Mouse (Mus musculus) heart, embryonic 13.5 days (tissue): ENCODE data around the gene Rpap3. TPM values are rescaled to one million over a fixed set of nuclear protein-coding genes. Genes with fewer than 3 reads are reported as not detected.

Experiments
- ATAC-seq: fragments of 200-750 bp; cut with Nextera tagmentation; 2 replicates; pipeline ENCODE4 v1.8.0; 2017; ENCODE audit warnings: moderate TSS enrichment; ENCODE audit not compliant: insufficient number of reproducible peaks, low FRiP score, low TSS enrichment; ENCODE audit errors: extremely low read depth
- H3K27ac ChIP-seq: fragments of 300-500 bp; sonication (generic); replicated peaks from 2 replicates; pipeline ENCODE4 v1.5.1; 2015; ENCODE audit warnings: moderate library complexity, mild to moderate bottlenecking, inconsistent platforms
- H3K27me3 ChIP-seq: fragments of 300-500 bp; sonication (generic); replicated peaks from 2 replicates; pipeline ENCODE4 v1.6.1; 2015; ENCODE audit warnings: mild to moderate bottlenecking, inconsistent platforms
- H3K36me3 ChIP-seq: fragments of 300-500 bp; sonication (generic); 2 replicates; pipeline ENCODE4 v1.6.1; 2015; ENCODE audit warnings: mild to moderate bottlenecking, inconsistent platforms
- H3K4me1 ChIP-seq: fragments of 300-500 bp; sonication (generic); 2 replicates; pipeline ENCODE4 v1.6.1; 2015; ENCODE audit warnings: inconsistent platforms
- H3K4me2 ChIP-seq: fragments of 300-500 bp; sonication (generic); 2 replicates; pipeline ENCODE4 v1.6.1; 2015; ENCODE audit warnings: inconsistent platforms, mild to moderate bottlenecking, moderate library complexity
- H3K4me3 ChIP-seq: fragments of 300-500 bp; sonication (generic); 2 replicates; pipeline ENCODE4 v1.5.1; 2015; ENCODE audit warnings: moderate library complexity, mild to moderate bottlenecking, inconsistent platforms
- H3K9ac ChIP-seq: fragments of 300-500 bp; sonication (generic); 2 replicates; pipeline ENCODE4 v1.6.1; 2015; ENCODE audit warnings: inconsistent platforms, mild to moderate bottlenecking, moderate library complexity
- H3K9me3 ChIP-seq: fragments of 300-500 bp; sonication (generic); 2 replicates; pipeline ENCODE4 v1.6.1; 2016; ENCODE audit warnings: inconsistent platforms
- WGBS: fragments of 180-500 bp; shearing (Covaris S2); methylation state at CpG from one replicate; pipeline ENCODE4 v1.1.7; 2015; ENCODE audit warnings: mixed read lengths; 5-methylcytosine and 5-hydroxymethylcytosine counted together
- polyA plus RNA-seq: library from polyadenylated mRNA; unstranded; fragments of >200 nt; fragmentation: Nextera tagmentation; extraction: Ambion mirVana; gene quantifications from 2 replicates; pipeline ENCODE4 v1.2.1, GENCODE M21; 2015

Gene Rpap3
- polyA plus RNA-seq, 1 experiment from 2014 or later = 17.9 TPM

DNA sequence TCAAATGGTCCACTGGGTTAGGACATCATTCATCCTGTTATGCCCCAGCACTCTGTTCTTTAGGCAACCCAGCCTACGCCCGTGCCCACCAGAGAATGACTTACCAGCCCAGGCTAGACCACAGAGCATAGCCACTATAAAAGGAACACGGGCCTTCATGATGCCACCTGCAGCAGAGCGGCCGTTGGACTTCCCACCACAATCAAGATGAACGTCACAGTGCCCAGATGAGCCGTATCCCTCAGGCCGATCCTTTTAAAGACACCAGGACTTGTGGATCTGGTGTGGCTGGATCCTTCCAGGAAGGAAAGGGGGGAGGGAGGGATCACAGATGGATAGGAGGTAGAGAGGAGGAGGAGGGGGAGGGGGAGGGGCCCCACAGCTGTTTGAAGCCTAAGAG lies 25.5 kb upstream of the Rpap3 start, which contains the start of gene Endou:
Gene Endou, minus strand, starts transcription at position 229 of the 400 bp plus-strand sequence.
- H3K4me2 ChIP-seq = no peak within 1 kb of the TSS
- 83% methylated on average over 8 of the region's 8 CpGs for WGBS
- H3K4me3 ChIP-seq = no peak within 1 kb of the TSS
- H3K27ac ChIP-seq = no peak within 1 kb of the TSS
- H3K9ac ChIP-seq = no peak within 1 kb of the TSS
- no peak for ATAC-seq
- peaks cover 10% of the 10 kb centered on the region for H3K4me1 ChIP-seq
- H3K36me3 ChIP-seq = no peaks in the 10 kb centered on the region
- 0 out of 2 replicates have a peak, but pooled peaks cover 3% of the 10 kb centered on the region for H3K27me3 ChIP-seq
- no peaks in the 10 kb centered on the region for H3K9me3 ChIP-seq

DNA sequence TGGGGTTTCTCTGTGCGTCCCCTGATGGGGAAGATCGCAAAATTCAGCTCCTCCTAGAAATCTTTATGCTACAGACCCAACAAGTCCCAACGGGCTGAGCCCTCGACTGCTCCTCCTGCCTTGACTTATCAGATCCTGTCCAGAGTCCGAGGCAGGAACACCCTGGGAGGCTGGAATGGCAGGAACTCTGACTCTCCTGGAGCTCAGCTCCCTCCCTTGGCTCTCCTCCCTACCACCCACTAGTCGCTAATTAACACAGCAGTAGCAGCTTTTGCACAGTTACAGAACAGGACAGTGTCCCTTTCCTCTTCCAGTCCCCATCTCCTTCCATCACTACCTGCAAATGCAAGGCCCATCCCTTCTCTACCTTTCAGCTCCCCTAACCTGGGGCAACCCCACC lies 24.7 kb upstream of the Rpap3 start:
- 0 out of 2 replicates have a peak, but pooled peaks cover 3% of the 10 kb centered on the region for H3K27me3 ChIP-seq
- WGBS = 36% methylated on average over 6 of the region's 6 CpGs
- no peak for ATAC-seq
- no peaks in the 10 kb centered on the region for H3K36me3 ChIP-seq
- no peak overlapping the region for H3K27ac ChIP-seq
- no peaks in the 10 kb centered on the region for H3K9me3 ChIP-seq
- no peak overlapping the region for H3K4me3 ChIP-seq
- H3K4me1 ChIP-seq = peaks cover 10% of the 10 kb centered on the region
- H3K9ac ChIP-seq = no peak overlapping the region
- H3K4me2 ChIP-seq = no peak overlapping the region

DNA sequence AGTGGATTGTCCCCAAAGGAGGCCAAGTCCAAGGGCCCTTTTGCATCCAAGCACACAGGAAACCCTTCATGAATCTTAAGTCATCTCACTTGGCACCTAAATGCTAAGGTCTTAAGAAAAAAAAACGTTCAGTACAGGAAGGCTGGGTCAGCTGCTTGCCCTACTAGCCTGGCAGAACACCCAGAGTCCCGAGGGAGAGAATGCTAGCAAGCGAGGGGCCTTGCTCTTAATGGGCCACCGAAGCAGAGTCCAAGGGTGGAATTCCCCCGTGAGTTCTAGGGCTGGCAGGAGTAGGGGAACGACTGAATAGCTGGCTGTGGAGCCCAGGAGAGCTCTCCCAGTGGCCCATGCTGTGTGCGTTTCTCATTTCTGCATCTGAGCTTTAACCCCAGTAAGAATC lies 23.2 kb upstream of the Rpap3 start:
- no peaks in the 10 kb centered on the region for H3K9me3 ChIP-seq
- H3K4me3 ChIP-seq = no peak overlapping the region
- no peak for ATAC-seq
- no peaks in the 10 kb centered on the region for H3K36me3 ChIP-seq
- 0 out of 2 replicates have a peak, but pooled peaks cover 3% of the 10 kb centered on the region for H3K27me3 ChIP-seq
- 57% methylated on average over 7 of the region's 7 CpGs for WGBS
- H3K4me2 ChIP-seq = no peak overlapping the region
- H3K9ac ChIP-seq = no peak overlapping the region
- peaks cover 10% of the 10 kb centered on the region for H3K4me1 ChIP-seq
- H3K27ac ChIP-seq = no peak overlapping the region

DNA sequence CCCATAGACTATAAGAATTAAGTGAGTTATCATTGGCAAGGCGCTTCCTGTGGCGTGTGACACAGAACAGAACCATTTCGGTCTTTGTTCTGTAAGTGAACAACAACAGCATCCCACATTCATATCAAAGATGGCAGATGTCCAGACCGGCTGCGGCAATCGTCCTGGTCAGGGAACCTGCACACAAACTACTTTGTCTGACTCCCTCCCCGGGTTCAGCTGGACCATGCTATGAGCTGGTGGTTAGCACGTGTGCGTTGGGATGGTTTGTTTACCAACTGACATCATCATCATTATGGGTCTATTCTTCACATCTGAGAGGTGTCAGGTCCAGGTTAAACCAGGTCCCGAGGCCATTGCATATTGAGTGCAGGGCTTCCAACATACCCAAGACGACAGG lies 22.8 kb upstream of the Rpap3 start:
- no peak overlapping the region for H3K27ac ChIP-seq
- no peak overlapping the region for H3K4me3 ChIP-seq
- WGBS = 66% methylated on average over 11 of the region's 11 CpGs
- no peak overlapping the region for H3K4me2 ChIP-seq
- no peak overlapping the region for H3K9ac ChIP-seq
- ATAC-seq = no peak
- H3K4me1 ChIP-seq = peaks cover 10% of the 10 kb centered on the region
- H3K27me3 ChIP-seq = 0 out of 2 replicates have a peak, but pooled peaks cover 3% of the 10 kb centered on the region
- no peaks in the 10 kb centered on the region for H3K9me3 ChIP-seq
- no peaks in the 10 kb centered on the region for H3K36me3 ChIP-seq

DNA sequence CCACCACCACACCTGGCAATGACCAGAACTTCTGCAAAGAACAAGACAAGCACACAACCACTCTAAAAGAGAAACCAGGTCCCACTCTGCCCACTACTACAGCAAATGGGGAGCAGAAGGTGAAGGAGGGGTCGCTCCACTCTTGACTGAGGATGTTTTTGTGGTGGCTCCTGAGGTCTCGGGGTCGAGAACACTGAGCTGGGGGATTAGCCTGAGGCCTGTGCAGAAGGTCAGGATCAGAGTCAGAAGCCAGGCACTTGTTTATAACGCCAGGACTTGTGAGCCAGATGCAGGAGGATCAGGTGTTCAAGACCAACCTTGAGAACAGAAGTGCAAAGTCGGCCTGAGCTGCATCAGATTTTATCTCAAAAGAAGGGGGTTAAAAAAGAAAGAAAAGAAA lies 21.9 kb upstream of the Rpap3 start:
- 65% methylated on average over 5 of the region's 5 CpGs for WGBS
- Histone ChIP-seq H3K9me3 (no peaks in the 10 kb centered on the region), H3K9ac (no peak overlapping the region), H3K4me1 (peaks cover 10% of the 10 kb centered on the region), H3K36me3 (no peaks in the 10 kb centered on the region), H3K27me3 (0 out of 2 replicates have a peak, but pooled peaks cover 3% of the 10 kb centered on the region), H3K4me2 (no peak overlapping the region), H3K27ac (peak overlapping the region; percentile 36; the same call in 1 of the 2 replicates), H3K4me3 (no peak overlapping the region)
- ATAC-seq = no peak

DNA sequence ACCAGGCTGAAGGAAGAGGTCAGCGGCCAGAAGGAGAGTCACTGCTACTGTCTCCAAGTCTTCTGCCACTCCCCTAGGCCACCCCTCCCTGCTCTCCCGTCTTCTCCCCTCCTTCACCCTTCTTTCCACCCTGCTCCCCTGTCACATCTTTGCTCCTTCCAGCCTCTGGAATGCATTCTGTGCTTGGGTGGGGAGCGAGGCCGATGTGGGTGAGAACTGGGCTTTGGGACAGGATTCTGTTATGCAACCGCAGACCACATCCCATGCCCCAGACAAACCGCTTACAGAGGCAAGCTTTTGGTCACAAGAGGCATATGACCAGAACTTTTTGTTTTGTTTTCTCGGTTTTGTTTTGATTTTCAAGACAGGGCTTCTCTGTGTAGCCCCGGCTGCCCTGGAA lies 21.4 kb upstream of the Rpap3 start:
- H3K27me3 ChIP-seq = 0 out of 2 replicates have a peak, but pooled peaks cover 3% of the 10 kb centered on the region
- no peaks in the 10 kb centered on the region for H3K9me3 ChIP-seq
- H3K9ac ChIP-seq = no peak overlapping the region
- H3K27ac ChIP-seq = peak overlapping the region; percentile 36; the same call in 1 of the 2 replicates
- no peaks in the 10 kb centered on the region for H3K36me3 ChIP-seq
- H3K4me2 ChIP-seq = no peak overlapping the region
- ATAC-seq = no peak
- WGBS = 62% methylated on average over 8 of the region's 8 CpGs
- peaks cover 10% of the 10 kb centered on the region for H3K4me1 ChIP-seq
- no peak overlapping the region for H3K4me3 ChIP-seq

DNA sequence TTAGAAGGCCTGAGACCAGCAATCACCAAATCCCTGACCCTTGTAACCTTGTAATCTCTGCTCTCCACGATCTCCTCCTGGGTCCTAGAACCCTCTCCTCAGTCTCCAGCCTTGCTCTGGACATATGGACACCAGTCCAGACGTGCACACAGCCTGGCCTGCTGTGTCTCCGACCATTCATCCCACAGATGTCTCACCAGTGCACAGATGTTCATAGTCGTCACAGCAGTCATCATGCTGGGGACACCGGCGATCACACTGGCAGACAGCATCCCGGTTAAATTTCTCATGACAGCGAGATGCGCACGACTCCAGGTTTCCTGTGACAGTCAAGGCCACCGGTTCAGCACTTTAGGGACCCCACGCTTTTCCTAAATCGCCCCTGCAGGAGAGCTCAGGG lies 20.7 kb upstream of the Rpap3 start:
- no peak for ATAC-seq
- WGBS = 80% methylated on average over 13 of the region's 13 CpGs
- Histone ChIP-seq H3K27ac (no peak overlapping the region), H3K9me3 (no peaks in the 10 kb centered on the region), H3K4me3 (no peak overlapping the region), H3K27me3 (0 out of 2 replicates have a peak, but pooled peaks cover 3% of the 10 kb centered on the region), H3K4me1 (peaks cover 10% of the 10 kb centered on the region), H3K4me2 (no peak overlapping the region), H3K9ac (no peak overlapping the region), H3K36me3 (no peaks in the 10 kb centered on the region)

DNA sequence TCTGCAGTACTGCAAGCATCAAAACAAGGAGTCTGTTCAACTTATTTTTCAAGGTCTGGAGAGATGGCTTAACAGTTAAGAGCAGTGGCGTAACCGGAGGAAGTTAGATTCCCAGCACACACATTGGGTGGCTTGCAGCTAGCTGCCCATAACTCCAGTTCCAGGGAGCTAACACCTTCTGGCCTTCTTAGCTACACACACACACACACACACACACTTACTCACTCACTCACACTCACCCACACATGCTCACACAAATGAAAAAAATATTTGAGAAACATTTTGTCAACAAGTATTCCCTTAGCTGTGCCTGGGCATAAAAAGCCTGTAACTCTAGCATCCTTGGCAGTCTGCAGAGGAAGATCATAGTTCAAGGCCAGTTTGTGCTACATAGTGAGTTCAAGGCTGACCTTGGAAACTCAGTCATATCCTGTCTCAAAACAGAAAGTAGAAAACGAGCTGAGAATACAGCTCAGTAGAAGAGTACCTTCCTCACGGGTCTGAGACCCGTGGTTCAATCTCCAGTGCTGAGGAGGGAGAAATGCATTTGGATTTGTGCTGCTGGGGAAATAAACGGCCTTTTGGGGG lies 19.7 kb upstream of the Rpap3 start:
- 71% methylated on average over 6 of the region's 6 CpGs for WGBS
- Histone ChIP-seq H3K27ac (no peak overlapping the region), H3K36me3 (no peaks in the 10 kb centered on the region), H3K4me3 (no peak overlapping the region), H3K27me3 (0 out of 2 replicates have a peak, but pooled peaks cover 3% of the 10 kb centered on the region), H3K9ac (no peak overlapping the region), H3K4me1 (peaks cover 18% of the 10 kb centered on the region), H3K9me3 (no peaks in the 10 kb centered on the region), H3K4me2 (no peak overlapping the region)
- ATAC-seq = no peak

DNA sequence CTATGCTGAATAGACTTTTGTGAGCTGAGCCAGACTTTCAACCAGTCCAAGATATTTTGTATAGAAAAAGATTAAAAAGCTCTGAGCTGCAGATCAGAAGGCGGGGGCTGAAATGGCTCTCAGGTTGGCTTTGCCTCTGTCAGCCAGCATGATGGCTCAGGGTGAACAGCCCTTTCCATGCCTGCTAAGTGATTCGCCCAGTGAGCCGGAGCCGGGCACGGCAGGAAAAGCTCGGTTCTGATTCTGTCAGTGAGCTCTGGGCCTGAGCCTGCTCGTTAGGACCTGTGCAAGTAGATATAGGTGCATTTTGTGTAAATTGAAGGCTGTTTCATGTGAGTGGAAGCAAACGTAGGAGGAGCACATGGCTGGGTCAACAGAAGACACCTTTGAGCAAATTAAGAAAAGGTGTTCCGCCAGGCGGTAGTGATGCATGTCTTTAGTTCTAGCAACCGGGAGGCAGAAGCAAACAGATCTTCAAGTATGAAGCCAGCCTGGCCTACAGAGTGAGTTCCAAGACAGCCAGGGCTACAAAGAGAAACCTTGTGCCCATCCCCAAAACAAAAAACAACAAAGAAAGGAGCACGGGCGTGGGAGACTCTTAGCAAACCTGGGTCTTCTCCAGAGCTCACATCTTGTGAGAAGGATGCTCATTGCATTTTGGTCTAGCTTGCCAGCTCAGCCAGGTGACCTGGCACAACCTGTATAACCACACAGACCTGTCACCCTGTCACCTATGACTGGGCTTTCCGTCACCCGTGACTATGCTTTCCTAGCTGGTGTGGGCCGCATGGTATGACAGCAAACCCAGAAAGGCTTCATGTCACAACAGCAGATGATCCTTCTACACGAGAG lies 18.9 kb upstream of the Rpap3 start:
- H3K27ac ChIP-seq = no peak overlapping the region
- H3K9ac ChIP-seq = no peak overlapping the region
- 83% methylated on average over 17 of the region's 17 CpGs for WGBS
- H3K9me3 ChIP-seq = no peaks in the 10 kb centered on the region
- ATAC-seq = no peak
- H3K36me3 ChIP-seq = no peaks in the 10 kb centered on the region
- no peaks in the 10 kb centered on the region for H3K27me3 ChIP-seq
- no peak overlapping the region for H3K4me2 ChIP-seq
- H3K4me3 ChIP-seq = no peak overlapping the region
- peaks cover 25% of the 10 kb centered on the region for H3K4me1 ChIP-seq

DNA sequence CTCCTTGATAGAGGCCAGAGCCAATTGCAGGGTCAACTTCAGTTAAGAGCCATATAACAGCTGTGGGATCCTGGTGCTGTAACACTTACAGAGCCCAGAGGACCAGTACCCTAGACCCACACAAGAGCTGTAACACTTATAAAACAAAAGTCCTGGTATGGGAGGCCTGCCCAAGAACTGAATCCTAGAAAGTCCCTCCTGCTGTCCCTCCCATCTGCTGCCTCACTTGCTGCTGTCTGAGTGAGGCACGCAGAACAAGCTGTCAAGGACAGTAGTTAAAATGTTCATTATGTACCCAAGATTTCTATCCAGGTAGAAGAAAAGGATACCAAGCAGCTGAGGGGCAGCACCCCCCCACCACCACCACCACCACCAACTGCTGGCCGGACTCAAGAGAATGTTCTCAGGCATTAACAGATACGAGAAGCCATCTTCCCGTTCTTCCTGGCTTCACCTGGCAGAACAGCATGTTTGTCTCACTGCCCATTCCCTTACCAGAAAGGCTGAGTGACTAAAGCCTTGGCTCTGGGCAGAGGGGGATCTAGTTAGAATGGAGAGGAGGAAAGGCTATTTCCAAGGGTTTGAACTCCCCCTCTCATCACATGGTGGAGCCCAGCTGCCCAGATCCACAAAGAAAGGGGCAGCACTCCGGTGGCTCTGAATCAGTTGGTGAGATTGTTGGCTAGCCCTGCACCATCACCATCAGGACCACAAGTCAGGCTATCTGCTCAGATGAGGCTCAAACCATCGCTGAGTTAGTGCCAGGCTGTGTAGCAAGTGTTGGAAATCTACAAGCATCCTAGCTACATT lies 18.1 kb upstream of the Rpap3 start:
- no peak for ATAC-seq
- H3K4me3 ChIP-seq = no peak overlapping the region
- H3K4me1 ChIP-seq = peaks cover 22% of the 10 kb centered on the region
- WGBS = 81% methylated on average over 6 of the region's 6 CpGs
- H3K4me2 ChIP-seq = no peak overlapping the region
- peaks cover 3% of the 10 kb centered on the region; the same call in 1 of the 2 replicates for H3K27me3 ChIP-seq
- no peak overlapping the region for H3K27ac ChIP-seq
- no peaks in the 10 kb centered on the region for H3K9me3 ChIP-seq
- H3K9ac ChIP-seq = no peak overlapping the region
- H3K36me3 ChIP-seq = no peaks in the 10 kb centered on the region
